Mouse (Mus musculus): ENCODE data around the gene Cep112. TPM values are rescaled to one million over a fixed set of nuclear protein-coding genes. Genes with fewer than 3 reads are reported as not detected.

Gene Cep112
- polyA plus RNA-seq, 1 experiment, result not detected

DNA sequence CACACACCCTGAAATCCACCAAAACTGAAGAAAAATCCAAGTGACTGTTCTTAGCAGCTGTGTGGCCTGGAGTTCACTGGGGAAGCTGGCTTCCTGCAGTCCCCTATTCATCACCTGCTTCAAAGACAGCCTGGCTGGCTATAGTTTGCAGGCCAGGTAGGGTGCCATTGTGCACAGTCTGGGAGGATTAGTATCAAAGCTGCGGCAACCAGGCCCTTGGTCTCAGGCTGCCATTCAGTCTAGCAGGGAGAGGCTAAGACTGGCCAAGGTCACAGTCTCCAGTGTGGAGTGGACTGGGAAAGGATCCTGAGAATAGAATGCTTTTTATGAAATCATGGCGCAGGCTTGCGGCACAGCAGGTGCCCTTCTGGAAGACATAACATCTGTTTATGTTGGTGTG is 180.3 kb downstream of the Cep112 start:
- Histone ChIP-seq H3K4me3 (ENCODE audit: insufficient read depth, low read depth, low read length) (no peak overlapping the region), H3K4me1 (ENCODE audit: control insufficient read depth, insufficient read depth, low read length) (peaks cover 4% of the 10 kb centered on the region), H3K27ac (ENCODE audit: insufficient read depth, low read depth, low read length) (peak overlapping the region; percentile 66; the same call in 1 of the 2 replicates)
- TF ChIP-seq POLR2A (IDR thresholded peaks at IDR 0.05; ENCODE audit: insufficient read depth, low read depth, low read length), result no peak
- TF ChIP-seq CTCF (IDR thresholded peaks at IDR 0.05; ENCODE audit: insufficient read depth, low read depth, low read length), result no peak
- 31% methylated on average over 3 of the region's 3 CpGs for WGBS

DNA sequence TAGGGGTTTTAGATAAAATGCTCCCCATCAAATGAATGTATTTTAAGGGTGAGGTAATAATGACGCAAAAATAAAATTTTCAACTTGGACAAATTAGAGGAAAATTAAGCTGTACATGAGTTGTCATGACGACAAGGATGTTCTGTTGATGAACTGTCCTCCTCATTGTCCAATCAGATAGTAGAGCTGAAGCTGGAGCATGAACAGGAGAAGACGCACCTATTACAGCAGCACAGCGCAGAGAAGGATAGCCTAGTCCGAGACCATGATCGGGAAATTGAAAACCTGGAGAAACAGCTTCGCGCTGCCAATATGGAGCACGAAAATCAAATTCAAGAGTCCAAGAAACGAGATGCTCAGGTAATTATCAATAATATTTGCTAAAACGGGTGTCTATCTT is 181.0 kb downstream of the Cep112 start:
- Histone ChIP-seq H3K4me3 (ENCODE audit: insufficient read depth, low read depth, low read length) (no peak overlapping the region), H3K27ac (ENCODE audit: insufficient read depth, low read depth, low read length) (no peak overlapping the region), H3K4me1 (ENCODE audit: control insufficient read depth, insufficient read depth, low read length) (peaks cover 4% of the 10 kb centered on the region)
- no peak for TF ChIP-seq CTCF (IDR thresholded peaks at IDR 0.05; ENCODE audit: insufficient read depth, low read depth, low read length)
- 77% methylated on average over 11 of the region's 11 CpGs for WGBS

DNA sequence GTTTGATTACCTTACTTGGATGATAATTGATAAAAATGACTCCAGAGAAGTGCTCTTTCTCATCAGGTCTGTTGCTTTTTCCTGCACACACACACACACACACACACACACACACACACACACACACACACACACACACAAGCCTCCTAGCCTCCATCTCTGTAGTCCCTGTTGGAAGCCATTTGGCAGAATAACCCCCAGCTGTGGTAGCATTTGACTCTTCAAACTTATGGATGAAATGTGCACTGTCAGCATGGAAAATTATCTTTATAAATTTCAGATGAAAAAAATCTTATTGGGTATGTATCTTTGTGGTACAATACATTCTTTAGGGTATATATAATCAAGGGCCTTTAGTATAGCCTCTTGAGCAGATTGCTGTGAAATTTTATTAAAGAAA is 181.8 kb downstream of the Cep112 start:
- Histone ChIP-seq H3K4me3 (ENCODE audit: insufficient read depth, low read depth, low read length) (no peak overlapping the region), H3K27ac (ENCODE audit: insufficient read depth, low read depth, low read length) (no peak overlapping the region), H3K4me1 (ENCODE audit: control insufficient read depth, insufficient read depth, low read length) (peaks cover 4% of the 10 kb centered on the region)
- TF ChIP-seq CTCF (IDR thresholded peaks at IDR 0.05; ENCODE audit: insufficient read depth, low read depth, low read length), result no peak
- no peak for TF ChIP-seq POLR2A (IDR thresholded peaks at IDR 0.05; ENCODE audit: insufficient read depth, low read depth, low read length)

DNA sequence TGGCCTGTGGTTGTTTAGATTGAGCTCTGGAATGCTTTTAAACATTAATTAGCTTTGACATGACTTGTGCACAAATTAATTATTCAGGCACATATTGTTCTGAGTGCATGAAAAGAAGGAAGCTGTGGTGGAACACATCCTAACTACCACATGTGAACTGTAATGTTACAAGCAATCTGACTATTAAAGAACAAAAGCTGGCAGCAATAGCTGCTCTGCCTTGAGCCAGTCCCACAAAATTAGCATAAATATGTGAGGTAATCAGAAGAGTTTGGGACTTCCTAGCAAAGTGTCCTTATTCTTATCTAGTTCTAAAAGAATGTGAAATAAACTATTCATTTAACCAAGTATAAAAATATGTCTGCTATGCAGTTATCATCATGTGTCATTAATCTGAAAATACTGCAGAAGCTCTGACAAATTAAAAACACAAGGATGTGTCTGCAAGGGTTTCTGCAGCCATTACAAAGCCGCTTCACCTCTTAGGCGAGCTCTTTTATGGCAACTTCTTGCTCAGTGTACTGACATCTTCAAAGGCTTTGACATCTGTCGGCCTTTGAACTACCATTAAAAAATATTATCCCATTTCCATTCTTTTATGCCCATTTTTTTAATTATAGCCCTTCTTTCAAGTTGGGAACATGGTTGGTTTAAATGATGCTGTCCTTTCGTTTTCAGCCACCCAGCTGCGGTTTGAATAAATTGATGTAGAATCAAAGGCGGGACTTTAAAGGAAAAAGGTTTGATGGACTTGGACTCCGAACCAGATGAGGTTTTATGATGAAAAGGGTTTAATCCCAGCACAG is 195.8 kb downstream of the Cep112 start:
- WGBS, result 60% methylated on average over 7 of the region's 7 CpGs
- Histone ChIP-seq H3K4me3 (ENCODE audit: insufficient read depth, low read depth, low read length) (no peak overlapping the region), H3K4me1 (ENCODE audit: control insufficient read depth, insufficient read depth, low read length) (no peaks in the 10 kb centered on the region), H3K27ac (ENCODE audit: insufficient read depth, low read depth, low read length) (no peak overlapping the region)
- TF ChIP-seq POLR2A (IDR thresholded peaks at IDR 0.05; ENCODE audit: insufficient read depth, low read depth, low read length) (no peak), CTCF (IDR thresholded peaks at IDR 0.05; ENCODE audit: insufficient read depth, low read depth, low read length) (no peak)

DNA sequence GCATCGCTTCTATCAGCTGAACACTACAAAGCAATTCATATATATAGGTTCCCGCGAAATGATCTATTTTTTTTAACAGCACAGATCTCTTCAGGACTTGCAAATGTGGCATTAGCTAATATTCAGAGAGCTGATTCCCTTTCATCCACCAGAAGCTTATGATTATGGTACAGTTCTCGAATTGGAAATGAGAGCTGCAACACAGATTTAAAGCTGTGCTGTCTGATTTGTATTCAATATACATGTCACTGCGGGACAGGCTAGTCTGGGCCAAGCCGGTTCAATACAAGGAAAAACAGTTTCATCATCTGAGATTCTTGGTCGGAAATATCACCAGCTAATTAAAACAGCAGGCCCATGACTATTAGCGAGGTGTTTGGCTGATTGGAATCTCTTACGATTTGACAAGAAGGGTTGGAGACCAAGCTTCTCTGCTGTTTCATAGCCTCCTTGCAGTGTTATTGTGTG is 196.5 kb downstream of the Cep112 start:
- no peak for TF ChIP-seq POLR2A (IDR thresholded peaks at IDR 0.05; ENCODE audit: insufficient read depth, low read depth, low read length)
- TF ChIP-seq CTCF (IDR thresholded peaks at IDR 0.05; ENCODE audit: insufficient read depth, low read depth, low read length), result no peak
- Histone ChIP-seq H3K4me3 (ENCODE audit: insufficient read depth, low read depth, low read length) (no peak overlapping the region), H3K27ac (ENCODE audit: insufficient read depth, low read depth, low read length) (no peak overlapping the region), H3K4me1 (ENCODE audit: control insufficient read depth, insufficient read depth, low read length) (no peaks in the 10 kb centered on the region)
- WGBS, result 63% methylated on average over 9 of the region's 9 CpGs

DNA sequence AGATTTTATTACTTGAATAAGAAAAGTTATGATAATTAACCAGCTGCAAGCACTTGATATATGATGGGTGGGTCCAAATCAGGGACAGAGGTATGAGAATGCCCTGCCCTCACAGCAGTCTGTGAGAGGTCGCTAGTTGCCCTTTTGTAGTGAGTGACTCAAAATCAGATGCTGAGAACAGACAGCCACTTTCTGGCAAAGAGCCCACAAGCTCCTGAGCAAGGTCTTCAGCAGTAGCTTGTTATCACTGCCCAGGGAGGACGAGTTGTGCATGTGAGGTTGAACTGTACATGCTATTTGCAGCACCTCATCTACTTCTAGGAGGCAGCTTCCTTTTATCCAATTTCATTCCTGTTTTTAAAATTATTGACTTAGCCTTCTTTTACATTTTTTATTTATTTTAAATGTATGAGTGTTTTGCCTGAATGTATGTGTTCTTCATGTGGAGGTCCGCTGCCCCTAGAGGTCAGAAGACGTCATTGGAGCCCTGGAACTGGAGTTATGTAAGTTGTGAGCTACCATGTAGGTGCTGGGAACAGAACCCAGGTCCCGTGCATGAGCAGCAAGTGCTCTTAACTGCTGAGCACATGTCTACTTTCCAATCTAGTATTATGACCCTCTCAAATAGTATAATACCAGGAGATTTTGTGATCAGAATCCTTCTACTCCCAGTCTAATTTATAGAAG is 200.7 kb downstream of the Cep112 start:
- Histone ChIP-seq H3K4me1 (ENCODE audit: control insufficient read depth, insufficient read depth, low read length) (no peaks in the 10 kb centered on the region), H3K27ac (ENCODE audit: insufficient read depth, low read depth, low read length) (no peak overlapping the region), H3K4me3 (ENCODE audit: insufficient read depth, low read depth, low read length) (no peak overlapping the region)
- WGBS, result 90% methylated on average over 5 of the region's 5 CpGs
- TF ChIP-seq POLR2A (IDR thresholded peaks at IDR 0.05; ENCODE audit: insufficient read depth, low read depth, low read length) (no peak), CTCF (IDR thresholded peaks at IDR 0.05; ENCODE audit: insufficient read depth, low read depth, low read length) (no peak)

DNA sequence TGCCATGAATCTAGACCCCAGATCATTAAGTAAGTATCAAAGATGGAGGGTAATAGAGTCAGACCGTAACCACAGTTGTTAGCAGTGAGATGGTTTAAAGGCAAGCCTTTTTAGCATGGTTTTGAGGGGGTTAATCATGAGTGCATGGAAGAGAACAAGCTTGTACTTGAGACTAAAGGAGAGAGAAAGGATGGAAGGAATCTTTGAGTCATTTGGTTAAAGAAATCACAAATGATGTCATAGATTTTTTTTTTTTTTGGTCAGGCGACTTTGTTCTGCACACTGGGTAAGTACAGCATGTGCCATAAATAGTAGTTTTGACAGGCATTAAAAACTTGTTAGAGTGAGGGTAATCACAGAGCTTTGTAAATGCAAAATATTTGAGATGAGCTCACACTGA is 212.8 kb downstream of the Cep112 start:
- TF ChIP-seq POLR2A (IDR thresholded peaks at IDR 0.05; ENCODE audit: insufficient read depth, low read depth, low read length), result no peak
- no peak for TF ChIP-seq CTCF (IDR thresholded peaks at IDR 0.05; ENCODE audit: insufficient read depth, low read depth, low read length)
- WGBS, result 82% methylated on average over 2 of the region's 2 CpGs

DNA sequence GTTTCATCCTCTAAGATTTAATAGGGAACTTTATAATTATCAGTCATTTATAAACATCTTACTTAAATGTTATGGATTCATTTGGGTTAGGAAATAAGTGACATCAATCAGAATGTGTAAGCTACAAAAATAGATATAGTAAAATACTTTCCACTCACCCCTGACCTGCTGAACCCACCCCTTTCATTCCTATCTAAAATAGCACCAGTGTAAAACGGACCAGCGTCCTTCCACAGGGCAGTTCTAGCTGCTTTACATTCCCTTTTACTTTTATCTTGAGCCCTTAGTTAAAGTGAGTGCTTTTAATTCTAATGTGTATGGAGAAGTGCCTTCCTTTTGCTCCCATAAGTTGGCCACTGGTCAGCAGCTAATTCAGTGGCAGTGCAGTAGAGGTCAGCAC is 230.6 kb downstream of the Cep112 start:
- Histone ChIP-seq H3K27ac (ENCODE audit: insufficient read depth, low read depth, low read length) (no peak overlapping the region), H3K4me1 (ENCODE audit: control insufficient read depth, insufficient read depth, low read length) (no peaks in the 10 kb centered on the region), H3K4me3 (ENCODE audit: insufficient read depth, low read depth, low read length) (no peak overlapping the region)
- 91% methylated on average over 2 of the region's 2 CpGs for WGBS
- no peak for TF ChIP-seq POLR2A (IDR thresholded peaks at IDR 0.05; ENCODE audit: insufficient read depth, low read depth, low read length)
- TF ChIP-seq CTCF (IDR thresholded peaks at IDR 0.05; ENCODE audit: insufficient read depth, low read depth, low read length), result no peak

More for the DNA sequence above, 212.8 kb downstream of the Cep112 start:
- Histone ChIP-seq H3K27ac (ENCODE audit: insufficient read depth, low read depth, low read length) (no peak overlapping the region), H3K4me3 (ENCODE audit: insufficient read depth, low read depth, low read length) (no peak overlapping the region), H3K4me1 (ENCODE audit: control insufficient read depth, insufficient read depth, low read length) (no peaks in the 10 kb centered on the region)

DNA sequence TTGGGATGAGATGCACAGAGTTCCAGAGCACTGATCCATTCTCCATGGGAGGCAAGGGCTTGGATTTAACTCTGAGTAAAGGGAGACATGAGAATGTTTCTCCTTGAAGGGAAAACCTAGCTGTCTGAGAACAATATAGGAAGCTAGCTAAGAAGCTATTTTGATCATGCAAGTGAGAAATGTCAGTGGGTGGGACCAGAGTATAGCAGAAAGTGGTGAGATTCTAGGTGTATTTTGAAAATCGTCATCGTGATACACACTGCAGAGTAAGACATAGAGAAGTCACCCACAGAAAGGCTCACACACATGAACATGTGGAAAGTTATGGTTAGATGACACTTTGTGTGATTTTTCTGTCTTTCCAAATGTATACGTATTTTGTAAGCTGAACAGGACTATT is 257.0 kb downstream of the Cep112 start:
- TF ChIP-seq CTCF (IDR thresholded peaks at IDR 0.05; ENCODE audit: insufficient read depth, low read depth, low read length), result no peak
- no peak for TF ChIP-seq POLR2A (IDR thresholded peaks at IDR 0.05; ENCODE audit: insufficient read depth, low read depth, low read length)
- Histone ChIP-seq H3K4me1 (ENCODE audit: control insufficient read depth, insufficient read depth, low read length) (no peaks in the 10 kb centered on the region), H3K4me3 (ENCODE audit: insufficient read depth, low read depth, low read length) (no peak overlapping the region), H3K27ac (ENCODE audit: insufficient read depth, low read depth, low read length) (no peak overlapping the region)
- 92% methylated on average over 3 of the region's 3 CpGs for WGBS

Data from olfactory bulb, adult 2 months (tissue).